16 mouse cellular contexts compared by ENCODE assay signal in the genomic region with DNA sequence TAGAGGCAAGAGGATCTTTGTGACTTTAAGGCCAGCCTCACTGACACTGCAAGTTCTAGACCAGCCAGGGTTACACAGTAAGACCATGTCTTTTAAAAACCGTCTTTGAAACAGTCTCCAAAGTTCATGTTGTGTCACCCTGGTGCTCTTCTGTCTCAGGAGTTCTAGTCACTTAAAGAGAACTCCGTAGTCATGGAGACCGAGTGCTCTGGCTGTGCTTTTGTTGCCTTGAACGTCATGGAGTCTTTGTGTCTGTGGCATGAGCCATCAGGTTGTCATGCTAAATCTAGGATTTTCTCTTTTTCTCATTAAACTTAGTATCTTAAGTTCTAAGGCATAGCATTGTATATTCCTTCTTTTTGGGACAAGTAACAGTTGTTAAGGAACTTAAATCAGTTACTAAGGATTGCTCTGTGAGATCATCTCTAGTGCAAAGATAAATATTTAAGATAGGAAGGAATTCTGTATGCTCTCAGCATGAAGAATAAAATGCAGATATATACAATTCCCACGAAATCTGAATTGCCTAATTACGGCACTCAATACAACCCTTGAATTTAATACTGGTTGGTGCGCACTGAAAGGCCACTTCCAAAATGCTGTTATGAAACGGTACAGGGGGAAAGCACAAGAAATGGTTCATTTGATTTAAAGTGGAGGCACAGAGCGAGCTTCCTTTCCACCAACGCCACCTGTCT.
DNase-seq lines count a peak whose midpoint lies in the region; ATAC-seq lines count a peak whose summit lies in the region.
"Had no signal": no experiment of that assay in that cellular context is flagged by ENCODE, and none has a peak within 500 bp of the region (broad histone marks: within the 10 kb centered on the region; RNA-seq: fewer than 3 reads in every experiment).

No protein-coding gene starts in this region.

- no peak overlapping the region for H3K4me2 ChIP-seq in hindbrain, embryonic 11.5 days (replicated peaks; ENCODE audit: low read depth, low read length)
- H3K4me2 ChIP-seq in hindbrain, embryonic 14.5 days (replicated peaks): no peak overlapping the region
- no peak overlapping the region for H3K4me2 ChIP-seq in forebrain, embryonic 16.5 days (ENCODE audit: low read length)
- no peak overlapping the region for H3K4me2 ChIP-seq in midbrain, embryonic 16.5 days (ENCODE audit: low read length)
- H3K4me2 ChIP-seq: liver, embryonic 13.5 days had no signal

- H3K27me3 ChIP-seq in hindbrain, embryonic 11.5 days (ENCODE audit: control insufficient read depth, insufficient read depth, low read length): no peaks in the 10 kb centered on the region
- H3K27me3 ChIP-seq in hindbrain, embryonic 14.5 days (ENCODE audit: control insufficient read depth, insufficient read depth, low read length): no peaks in the 10 kb centered on the region
- H3K27me3 ChIP-seq in forebrain, embryonic 16.5 days (replicated peaks; ENCODE audit: control insufficient read depth, insufficient read depth, low read length): no peaks in the 10 kb centered on the region
- H3K27me3 ChIP-seq in midbrain, embryonic 16.5 days (ENCODE audit: control insufficient read depth, insufficient read depth, low read depth, low read length): no peaks in the 10 kb centered on the region
- H3K27me3 ChIP-seq: liver, embryonic 13.5 days had no signal

- no peak overlapping the region for H3K4me3 ChIP-seq in hindbrain, embryonic 11.5 days (ENCODE audit: low read depth, low read length)
- H3K4me3 ChIP-seq in hindbrain, embryonic 14.5 days (replicated peaks; ENCODE audit: low read length): no peak overlapping the region
- H3K4me3 ChIP-seq in forebrain, embryonic 16.5 days (replicated peaks; ENCODE audit: low read length): no peak overlapping the region
- no peak overlapping the region for H3K4me3 ChIP-seq in midbrain, embryonic 16.5 days (ENCODE audit: low read depth, low read length)
- H3K4me3 ChIP-seq: erythroblast, embryonic 14.5 days; gastrocnemius, adult 2 months; heart, adult 2 months; liver, embryonic 13.5 days had no signal

- H3K4me1 ChIP-seq in hindbrain, embryonic 11.5 days (replicated peaks; ENCODE audit: control insufficient read depth, insufficient read depth, low read length): no peaks in the 10 kb centered on the region
- H3K4me1 ChIP-seq in hindbrain, embryonic 14.5 days (replicated peaks; ENCODE audit: control insufficient read depth, insufficient read depth, low read length): no peaks in the 10 kb centered on the region
- peaks cover 8% of the 10 kb centered on the region for H3K4me1 ChIP-seq in forebrain, embryonic 16.5 days (replicated peaks; ENCODE audit: control insufficient read depth, insufficient read depth, low read length)
- no peaks in the 10 kb centered on the region; the same call in 1 of the 2 replicates for H3K4me1 ChIP-seq in midbrain, embryonic 16.5 days (ENCODE audit: control insufficient read depth, insufficient read depth, low read length)
- H3K4me1 ChIP-seq: liver, embryonic 13.5 days had no signal

- no peaks in the 10 kb centered on the region for H3K9me3 ChIP-seq in hindbrain, embryonic 11.5 days (ENCODE audit: control insufficient read depth, low read length)
- H3K9me3 ChIP-seq in hindbrain, embryonic 14.5 days (ENCODE audit: control insufficient read depth, low read length): no peaks in the 10 kb centered on the region
- H3K9me3 ChIP-seq in forebrain, embryonic 16.5 days (ENCODE audit: control insufficient read depth, low read length): no peaks in the 10 kb centered on the region
- H3K9me3 ChIP-seq in midbrain, embryonic 16.5 days (replicated peaks; ENCODE audit: control insufficient read depth, low read length, poor library complexity, severe bottlenecking): no peaks in the 10 kb centered on the region
- H3K9me3 ChIP-seq: liver, embryonic 13.5 days had no signal

- WGBS in hindbrain, embryonic 11.5 days: 54% methylated on average over 10 of the region's 10 CpGs
- 45% methylated on average over 10 of the region's 10 CpGs for WGBS in hindbrain, embryonic 14.5 days
- WGBS in forebrain, embryonic 16.5 days: 32% methylated on average over 10 of the region's 10 CpGs
- WGBS in midbrain, embryonic 16.5 days: 34% methylated on average over 10 of the region's 10 CpGs

- ATAC-seq in hindbrain, embryonic 11.5 days (ENCODE audit: low FRiP score): peak; percentile 69; the same call in 1 of the 2 replicates
- no peak for ATAC-seq in hindbrain, embryonic 14.5 days (ENCODE audit: low FRiP score)
- peak; percentile 43; the same call in 1 of the 2 replicates for ATAC-seq in forebrain, embryonic 16.5 days
- peak; percentile 58; the same call in 1 of the 2 replicates for ATAC-seq in midbrain, embryonic 16.5 days
- ATAC-seq in erythroblast, adult 5-6 weeks (replicated peaks; ENCODE audit: low FRiP score, poor library complexity, severe bottlenecking): no peak

- peak; percentile 20 for DNase-seq in hindbrain, embryonic 11.5 days (ENCODE audit: low spot score)
- DNase-seq in hindbrain, embryonic 14.5 days (ENCODE audit: low spot score): no peak
- peak; percentile 30 for DNase-seq in brain, adult 2 months (ENCODE audit: low read depth, low spot score)
- no peak for DNase-seq in thymus, postnatal 0 days (ENCODE audit: low spot score)
- DNase-seq in cerebellum, postnatal 4 days (ENCODE audit: low spot score in 2 of 2): no peak
- DNase-seq: adrenal gland, postnatal 10 days; B cell, adult 2 months; gastrocnemius, adult 2 months; left cerebral cortex, postnatal 4 days; liver, embryonic 13.5 days had no signal

- H3K27ac ChIP-seq in hindbrain, embryonic 11.5 days (ENCODE audit: low read depth, low read length): no peak overlapping the region
- H3K27ac ChIP-seq in hindbrain, embryonic 14.5 days: no peak overlapping the region
- H3K27ac ChIP-seq in forebrain, embryonic 16.5 days (ENCODE audit: low read length): peak overlapping the region; percentile 15; the same call in 1 of the 2 replicates
- H3K27ac ChIP-seq in midbrain, embryonic 16.5 days (ENCODE audit: low read length): no peak overlapping the region
- H3K27ac ChIP-seq: gastrocnemius, adult 2 months; heart, adult 2 months; liver, embryonic 13.5 days; macrophage had no signal

- no peak overlapping the region for H3K9ac ChIP-seq in hindbrain, embryonic 11.5 days (ENCODE audit: low read depth, low read length)
- H3K9ac ChIP-seq in hindbrain, embryonic 14.5 days: no peak overlapping the region
- no peak overlapping the region for H3K9ac ChIP-seq in forebrain, embryonic 16.5 days (replicated peaks; ENCODE audit: low read depth, low read length)
- H3K9ac ChIP-seq in midbrain, embryonic 16.5 days (ENCODE audit: low read depth, low read length): no peak overlapping the region
- H3K9ac ChIP-seq: liver, embryonic 13.5 days had no signal

- no peaks in the 10 kb centered on the region for H3K36me3 ChIP-seq in hindbrain, embryonic 11.5 days (ENCODE audit: control insufficient read depth, insufficient read depth, low read length)
- no peaks in the 10 kb centered on the region for H3K36me3 ChIP-seq in hindbrain, embryonic 14.5 days (replicated peaks; ENCODE audit: control insufficient read depth, insufficient read depth)
- H3K36me3 ChIP-seq in forebrain, embryonic 16.5 days (ENCODE audit: control insufficient read depth, insufficient read depth): no peaks in the 10 kb centered on the region
- no peaks in the 10 kb centered on the region for H3K36me3 ChIP-seq in midbrain, embryonic 16.5 days (ENCODE audit: control insufficient read depth, insufficient read depth, low read length)
- H3K36me3 ChIP-seq: liver, embryonic 13.5 days had no signal

Comparison
In these comparisons a context has a peak if more than half of its experiments do, and no peak if none do; other contexts are left out.
1. ATAC-seq: peak in hindbrain, embryonic 11.5 days (single experiment), forebrain, embryonic 16.5 days (single experiment) and midbrain, embryonic 16.5 days (single experiment); none in hindbrain, embryonic 14.5 days (single experiment) and erythroblast, adult 5-6 weeks (single experiment).
2. DNase-seq: peak in hindbrain, embryonic 11.5 days (single experiment) and brain, adult 2 months (single experiment); none in hindbrain, embryonic 14.5 days (single experiment), thymus, postnatal 0 days (single experiment) and cerebellum, postnatal 4 days (0 of 2).